Mouse (Mus musculus) embryonic fibroblast, embryonic 13.5 days (primary cell): Measurements from ENCODE around the gene Spint2.

Experiments used
- CTCF ChIP-seq: IDR thresholded peaks from 2 replicates; pipeline ENCODE4 v1.5.1; 2011; ENCODE audit warnings: mild to moderate bottlenecking, control low read depth, low read length, moderate library complexity, borderline replicate concordance; ENCODE audit not compliant: insufficient read depth
- POLR2A ChIP-seq: IDR thresholded peaks from 2 replicates; pipeline ENCODE4 v1.6.1; 2011; ENCODE audit warnings: low read depth, mild to moderate bottlenecking, control low read depth, low read length, moderate library complexity

DNA sequence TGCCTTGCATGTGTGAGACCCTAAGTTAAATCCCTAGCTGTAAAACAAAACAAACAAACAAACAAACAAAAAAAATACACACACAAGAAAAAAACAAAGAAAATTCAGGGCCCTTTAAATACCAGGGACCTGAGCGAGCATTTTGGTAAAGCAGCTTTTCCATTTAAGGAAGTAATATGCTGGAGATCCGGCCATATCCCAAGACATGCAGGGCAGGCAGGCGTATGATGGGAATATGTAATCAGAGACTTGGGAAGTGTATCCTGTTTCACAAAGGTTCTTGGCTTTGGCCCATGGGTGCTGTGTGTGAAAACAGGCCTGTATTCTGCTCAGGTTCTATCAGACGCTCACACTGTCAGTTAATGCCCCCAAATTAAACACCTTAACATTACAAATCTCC, 4.2 kb downstream of the Spint2 start:
- TF ChIP-seq CTCF (no peak), POLR2A (no peak)
